Mouse (Mus musculus) adipocyte (in vitro differentiated cells): ENCODE measurements around the gene Gm4216.
"Not testable (repeated sequence)": the region's sequence is repeated elsewhere in the genome, so short reads cannot be mapped to it uniquely, and the experiment has no call there.

Source experiments
- DNase-seq: peaks from one replicate; pipeline ENCODE4 v3.0.0-alpha.2; 2016; ENCODE audit warnings: low spot score

Gm4216 gene

GRCm38 (mm10) chr7:23019823-23020222, at the start of gene Gm4216:
TSS of gene Gm4216 (minus strand) at chr7:23019923.
- not testable (repeated sequence) for DNase-seq

DNA sequence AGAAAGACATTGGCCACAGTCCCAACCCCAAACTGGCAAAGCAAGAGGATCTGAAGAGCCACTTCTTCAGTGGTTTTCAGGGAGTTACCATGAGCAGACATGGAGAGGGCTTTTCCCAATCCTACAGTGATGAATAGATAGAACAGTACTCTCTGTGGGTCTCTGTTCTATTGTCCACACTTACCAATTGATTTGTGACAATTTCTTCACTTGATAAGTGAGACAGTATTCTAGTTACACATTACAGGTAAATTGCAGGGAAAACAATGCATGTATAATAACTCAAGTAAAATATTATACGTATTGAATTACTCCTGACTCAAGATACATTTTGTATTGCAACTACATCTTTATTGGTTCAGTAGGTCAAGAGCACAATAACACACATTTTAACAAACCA, 47.6 kb upstream of the Gm4216 start, which contains the start of gene Gm8720:
TSS of gene Gm8720 (minus strand) at position 101 of the 400 bp plus-strand sequence.
- not testable (repeated sequence) for DNase-seq

DNA sequence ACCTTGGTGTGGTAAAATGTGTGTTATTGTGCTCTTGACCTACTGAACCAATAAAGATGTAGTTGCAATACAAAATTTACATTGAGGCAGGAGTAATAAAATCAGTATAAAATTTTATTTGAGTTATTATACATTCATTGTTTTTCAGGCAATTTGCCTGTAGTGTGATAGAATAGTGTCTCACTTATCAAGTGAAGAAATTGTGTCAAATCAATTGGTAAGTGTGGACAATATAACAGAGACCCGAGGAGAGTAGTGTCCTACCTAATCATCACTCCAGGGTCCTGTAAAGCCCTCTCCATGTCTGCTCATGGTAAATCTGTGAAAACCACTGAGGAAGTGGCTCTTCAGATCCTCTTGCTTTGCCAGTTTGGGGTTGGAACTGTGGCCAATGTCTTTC, 35.5 kb upstream of the Gm4216 start, which contains the start of gene Vmn1r163:
TSS of gene Vmn1r163 (plus strand) at position 301 of the 400 bp plus-strand sequence.
- DNase-seq = not testable (repeated sequence)

DNA sequence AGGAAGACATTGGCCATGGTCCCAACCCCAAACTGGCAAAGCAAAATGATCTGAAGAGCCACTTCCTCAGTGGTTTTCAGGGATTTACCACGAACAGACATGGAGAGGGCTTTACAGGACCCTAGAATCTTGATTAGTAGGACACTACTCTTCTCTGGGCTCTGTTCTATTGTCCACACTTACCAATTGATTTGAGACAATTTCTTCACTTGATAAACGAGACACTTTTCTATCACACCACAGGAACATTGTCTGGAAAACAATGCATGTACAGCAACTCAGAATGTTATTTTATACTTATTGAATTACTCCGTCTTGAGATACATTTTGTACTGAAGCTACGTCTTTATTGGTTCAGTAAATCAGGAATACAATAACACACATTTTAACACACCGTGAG, 35.1 kb downstream of the Gm4216 start, which contains the start of gene Gm4214:
TSS of gene Gm4214 (minus strand) at position 101 of the 400 bp plus-strand sequence.
- not testable (repeated sequence) for DNase-seq
